Mouse (Mus musculus) ES-Bruce4 (cell line): ENCODE measurements around the gene Slc26a8.

Source experiments
- CTCF ChIP-seq: IDR thresholded peaks from one replicate; pipeline ENCODE4 v1.8.1; 2011; ENCODE audit warnings: low read depth, low read length
- EP300 ChIP-seq: IDR thresholded peaks from 2 replicates; pipeline ENCODE4 v1.6.1; 2011; ENCODE audit warnings: low read depth, low read length; ENCODE audit not compliant: insufficient read depth
- POLR2A ChIP-seq: IDR thresholded peaks from one replicate; pipeline ENCODE4 v1.8.1; 2011; ENCODE audit warnings: low read length; ENCODE audit not compliant: insufficient read depth

DNA sequence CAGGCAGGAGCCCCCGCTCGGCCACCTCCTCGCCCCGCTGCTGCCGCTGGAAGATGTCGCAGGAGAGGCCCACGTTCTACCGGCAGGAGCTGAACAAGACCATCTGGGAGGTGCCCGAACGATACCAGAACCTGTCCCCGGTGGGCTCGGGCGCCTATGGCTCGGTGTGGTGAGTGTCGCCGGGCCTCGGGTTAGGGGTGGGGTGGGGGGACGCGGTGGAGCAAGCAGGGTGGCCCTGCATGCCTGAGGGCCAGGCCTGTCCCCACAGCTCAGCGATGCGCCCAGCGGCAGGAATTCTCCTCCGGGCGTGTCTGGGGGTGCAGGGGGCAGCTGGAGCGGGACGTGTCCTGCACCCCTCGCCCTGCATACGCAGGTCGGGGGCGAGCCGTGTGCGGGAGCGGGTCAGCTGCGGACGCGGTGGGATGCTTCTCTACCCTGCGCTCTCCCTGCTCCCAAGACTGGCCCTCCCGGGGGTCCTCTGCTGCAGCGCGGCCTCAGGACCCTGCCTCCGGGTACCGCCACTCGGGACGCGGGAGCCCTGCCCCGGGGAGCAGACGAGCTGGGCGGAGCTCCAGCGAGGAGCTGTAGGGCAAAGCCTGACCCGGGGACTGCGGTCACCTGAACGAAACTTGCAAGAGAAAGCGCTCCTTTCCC is 1.8 kb upstream of the Slc26a8 start:
- TF ChIP-seq EP300 (no peak), CTCF (no peak), POLR2A (no peak)
